Mouse (Mus musculus) urinary bladder, adult 2 months (tissue): Measurements from ENCODE around the gene Lrrc17. TPM values are rescaled to one million over a fixed set of nuclear protein-coding genes. Genes with fewer than 3 reads are reported as not detected.
"Not testable (repeated sequence)": the region's sequence is repeated elsewhere in the genome, so short reads cannot be mapped to it uniquely, and the experiment has no call there.

Experiments used
- DNase-seq: peaks from one replicate; pipeline ENCODE4 v3.0.0; 2022; ENCODE audit warnings: low spot score
- polyA plus RNA-seq: library from polyadenylated mRNA; depleted of rRNA; stranded (reverse); fragments of >200 nt; gene quantifications from 2 replicates; pipeline ENCODE4 v1.2.3, GENCODE M21; 2012

The Lrrc17 gene
- polyA plus RNA-seq, 1 experiment = 18.8 TPM

DNA sequence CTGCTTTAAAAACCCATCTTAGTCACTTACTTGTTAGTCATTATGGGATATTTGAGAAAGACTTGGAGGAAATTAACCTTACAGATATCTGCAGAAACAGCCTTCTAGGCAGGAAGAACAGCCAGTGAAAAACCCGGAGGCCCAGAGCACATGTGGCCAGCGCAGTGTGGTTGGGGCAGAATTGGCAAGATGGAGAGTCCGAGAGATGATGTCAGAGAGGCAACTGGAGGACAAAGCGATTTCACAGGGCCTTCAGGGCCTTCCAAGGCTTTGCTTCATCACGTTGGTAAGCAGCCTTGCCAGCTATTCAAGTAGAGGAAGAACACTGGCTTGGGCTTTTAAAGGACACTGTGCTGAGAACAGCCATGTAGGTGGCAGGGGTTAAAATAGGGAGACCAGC lies 10.4 kb upstream of the Lrrc17 start:
- no peak for DNase-seq

DNA sequence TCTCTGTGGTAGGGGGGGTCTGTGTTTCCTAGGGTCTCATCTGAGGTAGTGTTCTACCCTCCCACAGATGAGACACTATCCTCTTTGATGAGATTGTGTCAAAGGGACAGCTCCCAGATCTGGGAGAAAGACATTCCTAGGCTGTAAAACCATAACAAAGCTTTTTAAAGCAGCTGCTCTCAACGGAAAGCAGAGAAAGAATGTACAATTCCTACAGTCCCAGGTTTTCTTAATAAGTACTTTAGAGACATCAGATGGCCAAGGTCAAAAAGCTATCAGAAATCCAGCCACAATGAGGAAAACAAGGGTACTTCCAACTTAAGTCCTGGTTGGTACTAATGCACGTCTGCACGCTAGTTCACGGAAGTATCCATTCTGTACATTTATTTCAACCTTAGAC lies 1.1 kb upstream of the Lrrc17 start:
- DNase-seq = no peak

DNA sequence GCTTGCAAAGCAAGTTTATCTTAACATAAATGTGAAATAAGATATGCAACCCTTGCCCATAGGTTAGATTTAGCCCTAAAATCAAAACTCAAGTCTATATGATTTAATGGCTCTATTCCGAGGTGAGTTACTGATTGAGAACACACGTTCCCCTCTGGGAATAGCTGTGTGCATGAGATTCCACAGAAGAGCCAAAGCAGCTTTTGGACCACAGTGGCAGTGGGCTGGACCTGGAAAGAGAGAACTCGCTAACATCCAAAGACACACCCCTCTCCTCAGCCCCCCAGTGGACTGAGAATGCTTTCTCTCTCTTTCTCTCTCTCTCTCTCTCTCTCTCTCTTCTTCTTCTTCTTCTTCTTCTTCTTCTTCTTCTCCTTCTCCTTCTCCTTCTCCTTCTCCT lies 1.5 kb downstream of the Lrrc17 start:
- no peak for DNase-seq

DNA sequence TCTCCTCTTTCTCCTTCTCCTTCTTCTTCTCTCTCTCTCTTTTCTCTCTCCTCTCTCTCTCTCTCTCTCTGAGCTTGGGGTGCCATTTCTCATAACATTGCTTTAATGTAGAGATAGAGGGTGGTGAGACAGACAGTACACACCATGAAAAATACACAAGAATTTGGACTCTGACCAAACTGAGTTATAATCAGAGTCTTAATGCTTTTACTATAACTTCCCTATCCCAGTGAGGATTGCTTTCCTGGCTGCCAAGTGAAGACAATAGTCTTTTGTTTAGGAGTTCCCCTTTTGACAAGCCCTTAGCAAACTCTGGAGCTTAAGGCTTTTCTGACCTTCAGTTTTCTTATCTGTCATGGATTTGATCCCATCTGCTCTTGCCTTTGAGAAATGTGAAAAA lies 1.9 kb downstream of the Lrrc17 start:
- no peak for DNase-seq

DNA sequence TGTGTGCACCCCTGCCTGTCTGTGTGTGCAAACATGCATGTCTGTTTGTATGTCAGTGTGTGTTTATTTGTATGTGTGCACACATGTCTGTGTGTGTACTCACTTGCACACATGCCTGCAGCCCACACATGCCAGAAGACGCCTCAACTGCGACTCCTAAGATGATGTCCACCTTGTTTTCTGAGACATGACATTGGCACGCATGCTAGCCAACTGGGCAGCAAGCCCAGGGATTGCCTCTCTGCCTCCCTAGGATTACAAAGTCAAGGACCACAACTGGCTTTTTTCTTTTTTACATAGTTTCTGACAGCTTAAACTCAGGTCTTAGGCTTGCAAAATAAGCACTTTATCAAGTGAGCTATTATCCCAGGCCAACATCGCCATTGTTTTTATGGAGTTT lies 2.4 kb downstream of the Lrrc17 start:
- no peak for DNase-seq

DNA sequence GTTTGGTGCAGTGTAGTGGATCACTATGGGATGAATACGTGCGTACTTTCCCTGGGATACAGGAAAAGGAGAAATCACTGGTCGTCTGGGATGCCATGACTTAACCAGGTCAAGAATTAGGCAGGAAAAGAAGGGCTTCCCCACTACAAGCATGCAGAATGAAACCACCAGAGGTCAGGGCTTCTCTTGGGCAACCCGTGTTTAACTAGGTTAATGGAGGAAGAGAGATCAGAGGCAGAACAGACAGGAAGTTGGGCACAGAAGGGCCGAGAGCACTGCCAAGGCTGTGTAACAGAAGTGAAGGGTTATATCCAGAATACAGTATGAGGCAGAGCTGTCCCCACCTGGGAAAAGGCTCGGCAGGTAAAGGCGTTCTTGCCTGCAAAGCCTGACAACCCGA lies 3.6 kb downstream of the Lrrc17 start:
- no peak for DNase-seq

DNA sequence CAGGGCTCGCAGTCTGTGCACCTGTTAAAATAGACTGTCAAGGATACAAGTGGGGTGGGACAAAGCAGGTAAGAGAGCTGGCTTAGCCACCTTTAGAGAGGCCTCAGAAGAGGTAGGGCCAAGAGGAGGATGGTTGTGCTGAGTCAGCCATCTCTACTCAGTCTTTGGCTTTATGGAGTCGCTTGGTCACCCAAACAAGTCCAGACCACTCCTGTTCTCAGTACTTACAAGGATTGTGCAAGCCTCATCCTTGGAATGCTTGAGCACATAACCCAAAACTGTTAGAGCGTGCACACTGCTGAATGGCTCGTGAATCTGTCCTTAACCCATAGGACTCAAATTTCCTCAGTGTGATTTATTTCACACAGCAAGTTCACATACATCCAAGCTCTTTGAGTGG lies 10.3 kb downstream of the Lrrc17 start:
- no peak for DNase-seq

DNA sequence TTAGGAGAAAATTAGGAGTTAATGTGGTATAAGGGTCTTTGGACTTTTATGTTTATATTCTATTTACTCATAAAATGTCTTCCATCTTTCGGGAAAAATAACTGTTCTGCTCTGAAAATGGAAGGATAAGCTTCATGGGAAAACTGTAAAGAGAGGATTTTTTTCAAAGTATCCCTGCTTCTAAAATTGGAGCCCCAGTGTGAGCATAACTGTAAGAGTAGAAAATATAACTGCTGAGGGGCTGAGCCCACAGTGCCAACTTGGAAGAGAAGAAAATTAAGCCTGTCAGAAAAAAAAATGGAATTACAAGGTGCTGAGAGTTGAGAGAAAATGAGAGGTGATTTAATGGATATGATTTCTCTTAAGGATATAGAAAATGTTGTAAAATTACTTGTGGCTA lies 11.4 kb downstream of the Lrrc17 start:
- no peak for DNase-seq

DNA sequence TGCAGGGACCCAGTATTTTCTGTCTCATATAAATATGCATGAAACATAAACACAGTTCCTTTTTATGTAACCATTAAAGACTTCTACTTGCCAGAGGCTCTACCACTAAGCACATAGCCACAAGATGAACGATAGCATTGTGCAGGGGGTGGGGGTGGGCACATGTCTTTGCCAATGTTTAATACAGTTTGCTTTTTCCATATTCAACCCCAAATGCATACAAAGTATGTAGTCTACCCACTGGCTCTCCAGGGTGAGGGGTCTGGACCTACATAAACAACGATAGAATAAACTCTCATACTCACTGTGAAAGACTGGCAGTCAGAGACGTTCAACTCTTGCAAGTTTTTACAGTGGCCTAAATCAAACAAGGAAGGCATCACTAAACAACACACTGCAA lies 13.1 kb downstream of the Lrrc17 start:
- no peak for DNase-seq

DNA sequence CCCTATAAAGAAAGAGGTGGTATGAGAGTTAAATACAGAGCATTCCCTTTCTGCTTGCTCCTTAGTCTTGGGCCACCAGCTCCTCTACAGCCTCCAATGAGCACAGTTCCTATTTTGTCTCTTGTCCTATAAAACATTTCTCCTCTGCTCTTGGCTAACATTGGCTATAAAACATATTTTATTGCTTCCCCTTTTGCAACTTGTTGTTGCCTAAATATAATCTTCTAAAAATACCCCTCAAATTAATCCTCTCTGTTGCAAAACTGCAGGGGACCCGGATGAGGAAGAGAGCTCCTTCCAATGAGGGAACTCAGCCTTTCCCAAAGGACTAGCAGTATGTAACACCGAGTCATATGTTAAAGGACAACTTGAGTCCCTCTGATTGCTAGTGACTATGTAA lies 20.6 kb downstream of the Lrrc17 start:
- no peak for DNase-seq

DNA sequence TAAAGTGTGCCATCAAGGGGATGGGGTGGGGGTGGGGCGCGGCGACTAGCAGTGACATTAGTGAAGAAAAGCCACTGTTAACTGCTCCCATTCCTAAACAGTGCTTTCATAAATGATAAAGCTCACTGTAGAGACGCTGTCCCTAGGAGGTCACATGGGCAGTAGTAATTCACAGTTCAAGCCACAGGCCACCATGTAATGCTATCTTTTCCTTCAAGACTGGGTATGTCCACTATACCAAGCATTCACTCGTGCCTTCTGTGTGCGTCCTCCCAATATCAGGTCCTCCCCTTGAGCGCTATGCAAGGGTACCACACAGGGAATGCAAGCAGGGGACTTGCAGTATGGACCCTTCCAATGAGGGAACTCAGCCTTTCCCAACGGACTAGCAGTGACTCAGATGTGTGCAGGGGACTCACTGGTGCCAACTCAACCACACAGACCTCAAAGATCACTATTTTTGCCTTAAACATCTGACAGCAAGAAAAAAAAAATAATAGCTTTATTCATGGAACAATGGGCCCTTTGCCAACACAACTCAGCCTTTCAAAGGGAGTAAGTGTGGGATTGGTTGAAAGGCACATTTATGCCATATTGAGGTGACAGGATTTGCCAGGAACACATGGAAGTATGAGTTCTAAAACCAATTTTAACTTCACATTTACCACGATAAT lies 22.2 kb downstream of the Lrrc17 start:
- no peak for DNase-seq

DNA sequence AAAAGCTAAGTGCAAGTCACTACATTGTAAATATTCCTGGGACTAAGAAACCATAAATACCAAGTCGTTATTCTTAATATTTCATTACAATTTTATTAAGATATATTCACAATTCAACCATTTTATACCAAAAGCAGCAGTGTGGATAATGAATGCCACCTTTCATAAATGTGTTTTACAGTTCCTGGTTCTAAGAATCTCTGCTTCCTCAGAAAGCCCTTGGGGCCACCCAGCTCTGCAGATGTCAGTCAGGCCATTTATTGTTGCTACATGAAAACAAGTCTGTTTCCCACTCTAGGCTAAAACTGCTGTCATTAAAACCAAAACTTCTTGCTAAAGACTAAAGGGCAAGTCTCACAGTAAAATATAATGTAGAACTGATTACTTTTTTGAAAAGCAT lies 24.4 kb downstream of the Lrrc17 start:
- no peak for DNase-seq

DNA sequence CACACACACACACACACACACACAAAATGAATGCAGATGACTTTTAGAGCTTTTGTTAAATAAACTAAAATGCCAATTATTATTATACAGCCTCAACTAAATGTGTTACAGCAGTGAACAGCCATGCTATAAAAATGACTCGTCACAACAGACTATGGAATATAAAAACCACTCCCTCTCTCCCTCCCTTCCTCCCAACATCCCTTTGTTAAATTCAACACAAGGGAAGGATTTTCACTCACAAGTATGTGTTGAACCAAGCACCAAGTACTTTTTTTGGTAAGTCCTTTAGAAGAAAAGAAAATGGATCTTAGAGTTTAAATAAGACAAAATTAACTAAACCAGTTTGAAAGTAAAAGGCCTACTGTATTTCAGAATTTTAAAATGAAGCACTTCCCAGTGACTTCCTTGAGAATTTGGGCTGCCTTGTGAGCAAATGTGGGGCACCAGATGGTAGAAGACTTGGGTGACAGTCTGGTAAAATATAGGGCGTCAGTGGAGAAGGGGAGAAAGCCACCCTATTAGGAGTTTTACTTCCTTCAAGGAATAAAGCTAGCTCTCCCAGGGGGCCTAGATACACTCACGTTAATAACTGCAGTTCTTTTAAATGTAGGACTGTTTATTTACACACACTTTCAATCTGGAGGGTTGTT lies 29.5 kb downstream of the Lrrc17 start:
- DNase-seq = no peak

DNA sequence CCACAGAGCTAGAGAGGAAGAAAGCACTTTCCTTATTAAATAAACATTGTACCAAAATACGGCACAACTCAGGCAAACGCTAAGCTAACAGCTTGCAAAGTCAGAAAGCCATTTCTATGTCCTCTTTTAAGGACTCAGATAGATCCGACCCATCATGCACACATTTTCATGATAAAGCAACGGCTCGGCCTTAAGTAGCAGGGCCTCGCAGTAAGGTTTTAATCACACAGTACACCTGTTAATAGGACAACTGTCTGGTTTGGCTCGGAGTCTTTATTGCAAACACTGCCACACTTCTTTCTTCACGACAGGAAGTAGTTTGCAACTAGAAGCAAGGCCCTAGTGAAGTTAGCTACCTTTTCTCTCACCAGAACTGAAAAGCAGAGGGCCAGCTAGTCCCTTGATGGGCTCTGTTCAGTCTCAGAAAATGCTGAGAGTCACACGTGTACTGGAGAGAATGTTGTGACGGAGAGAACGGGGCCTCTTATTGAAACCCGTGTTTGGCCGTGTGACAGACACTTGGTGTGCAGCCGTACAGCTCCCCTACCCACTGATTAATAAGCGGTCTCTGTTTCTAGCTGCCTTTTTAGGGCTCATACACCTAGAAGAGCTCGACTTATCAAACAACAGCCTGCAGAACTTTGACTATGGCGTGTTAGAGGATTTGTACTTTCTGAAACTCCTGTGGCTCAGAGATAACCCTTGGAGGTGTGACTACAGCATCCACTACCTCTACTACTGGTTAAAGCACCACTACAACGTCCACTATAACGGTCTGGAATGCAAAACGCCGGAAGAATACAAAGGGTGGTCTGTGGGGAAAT lies 31.2 kb downstream of the Lrrc17 start:
- no peak for DNase-seq

DNA sequence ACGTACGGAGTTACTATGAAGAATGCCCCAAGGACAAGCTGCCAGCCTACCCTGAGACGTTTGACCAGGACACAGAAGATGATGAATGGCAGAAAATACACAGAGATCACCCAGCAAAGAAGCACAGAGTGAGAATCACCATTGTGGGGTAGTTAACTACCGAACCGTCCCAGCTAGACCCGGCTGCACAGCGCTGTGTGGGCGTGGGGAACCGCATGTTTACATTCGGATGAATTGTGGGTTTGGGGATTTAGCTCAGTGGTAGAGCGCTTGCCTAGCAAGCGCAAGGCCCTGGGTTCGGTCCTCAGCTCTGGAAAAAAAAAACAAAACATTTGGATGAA lies 31.8 kb downstream of the Lrrc17 start:
- no peak for DNase-seq

DNA sequence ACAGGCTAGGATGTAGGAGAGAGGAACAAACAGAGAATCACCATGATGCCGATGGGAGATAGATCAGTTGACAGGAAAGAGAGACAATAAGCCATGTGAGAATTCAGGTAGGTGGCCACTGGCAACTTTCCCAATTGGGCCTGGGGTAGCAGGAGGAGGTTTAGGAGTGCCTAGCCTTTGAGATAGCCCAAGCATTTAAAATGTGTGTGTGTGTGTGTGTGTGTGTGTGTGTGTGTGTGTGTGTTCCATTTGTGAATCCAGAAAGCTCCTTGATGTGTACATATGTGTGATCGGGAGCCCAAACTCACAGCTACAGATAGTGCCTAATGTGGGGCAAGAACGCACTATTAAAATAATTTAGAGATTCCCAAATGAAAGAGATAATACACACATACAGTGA lies 34.8 kb downstream of the Lrrc17 start:
- no peak for DNase-seq

DNA sequence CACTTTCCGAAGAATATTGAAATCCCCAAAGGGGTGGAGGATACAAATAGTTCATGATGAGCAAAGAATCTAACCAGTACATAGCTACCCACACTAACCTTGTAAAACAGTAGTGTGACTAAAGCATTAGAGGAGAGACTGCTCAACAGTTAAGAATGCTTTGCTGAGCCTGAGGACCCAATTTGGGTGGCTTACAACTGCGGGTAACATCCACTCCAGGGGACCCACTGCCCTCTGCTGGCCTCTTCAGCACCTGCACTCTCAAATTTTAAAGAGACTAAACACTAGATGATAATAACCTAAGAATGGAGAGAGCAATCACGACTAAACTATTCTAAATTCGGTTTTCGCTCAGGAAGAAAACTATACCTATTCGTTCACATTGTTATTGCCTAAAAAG lies 43.4 kb downstream of the Lrrc17 start:
- no peak for DNase-seq

DNA sequence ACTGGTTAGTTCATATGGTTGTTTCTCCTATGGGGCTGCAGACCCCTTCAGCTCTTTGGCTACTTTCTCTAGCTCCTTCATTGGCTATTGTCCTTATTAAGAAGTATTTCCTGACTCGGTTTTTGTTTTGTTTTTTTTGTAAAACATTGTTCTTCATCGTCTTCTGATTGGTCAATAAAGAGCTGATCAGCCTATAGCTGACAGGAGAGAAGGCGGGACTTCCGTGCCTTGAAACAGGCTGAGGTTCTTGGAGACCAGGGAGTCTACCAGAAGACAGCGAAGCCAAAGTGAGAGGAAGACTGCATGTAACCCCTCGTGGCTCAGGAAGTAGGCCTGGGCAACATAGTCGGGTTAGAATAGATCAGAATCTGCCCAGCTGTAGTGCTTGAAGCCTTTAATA lies 44.3 kb downstream of the Lrrc17 start:
- DNase-seq = no peak

DNA sequence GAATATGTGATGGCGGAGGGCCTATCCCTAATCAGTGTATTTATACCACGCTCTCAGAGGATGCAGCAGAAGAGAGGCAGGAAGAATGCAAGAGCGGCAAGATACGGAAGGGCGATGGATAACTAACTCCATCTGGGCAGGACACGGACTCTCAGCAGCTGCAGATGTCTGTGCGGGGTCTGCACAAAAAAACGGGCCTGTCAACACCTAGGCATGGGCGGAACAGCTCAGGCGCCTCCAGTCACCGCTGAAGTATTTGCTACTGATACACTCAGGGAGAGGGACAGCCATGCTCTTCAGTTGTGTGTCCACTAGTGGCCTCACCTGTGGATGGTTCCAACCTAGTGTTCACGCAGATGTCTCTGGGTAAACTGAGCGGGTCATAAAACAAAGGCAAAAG lies 44.9 kb downstream of the Lrrc17 start:
- no peak for DNase-seq

DNA sequence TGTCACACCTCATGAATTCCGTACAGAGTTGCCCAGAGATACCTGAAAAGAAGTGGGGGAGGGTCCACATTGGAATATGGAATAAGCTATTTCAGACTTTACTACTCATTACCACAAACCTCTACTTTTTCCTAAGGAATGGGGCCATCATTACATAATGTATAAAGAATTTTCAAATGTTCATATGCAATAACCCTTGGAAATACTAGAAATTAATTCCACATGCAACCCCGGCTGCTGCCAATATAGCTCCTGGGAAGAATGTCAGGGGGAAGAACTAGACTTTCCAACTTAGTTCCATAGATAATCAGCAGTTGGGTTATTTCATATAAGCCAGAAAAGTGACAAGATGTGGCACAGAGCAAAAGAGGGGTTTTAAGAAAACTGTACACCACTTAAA lies 48.7 kb downstream of the Lrrc17 start:
- no peak for DNase-seq

DNA sequence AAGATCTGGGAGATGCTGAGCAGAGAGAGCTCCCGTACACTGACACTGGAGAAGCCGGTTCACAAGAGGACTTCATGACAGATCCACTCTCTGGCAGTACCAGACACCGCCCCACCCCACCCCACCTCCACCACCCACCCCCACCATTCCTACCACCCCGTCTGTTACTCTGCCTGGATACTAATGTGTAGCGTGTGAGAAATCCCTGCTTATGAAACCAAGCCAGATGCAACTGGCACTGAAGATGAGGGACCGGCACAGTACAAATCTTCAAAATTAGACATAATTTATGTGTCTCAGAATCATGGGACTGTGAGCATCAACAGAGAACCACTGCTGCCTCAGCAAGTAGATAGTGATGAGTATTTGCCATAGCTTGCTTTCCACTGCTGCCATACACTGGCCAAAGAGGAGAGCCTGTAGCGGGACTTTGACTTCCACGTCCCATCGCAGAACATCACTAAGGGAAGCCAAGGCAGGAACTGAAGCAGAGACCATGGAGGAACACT lies 49.9 kb downstream of the Lrrc17 start:
- no peak for DNase-seq

DNA sequence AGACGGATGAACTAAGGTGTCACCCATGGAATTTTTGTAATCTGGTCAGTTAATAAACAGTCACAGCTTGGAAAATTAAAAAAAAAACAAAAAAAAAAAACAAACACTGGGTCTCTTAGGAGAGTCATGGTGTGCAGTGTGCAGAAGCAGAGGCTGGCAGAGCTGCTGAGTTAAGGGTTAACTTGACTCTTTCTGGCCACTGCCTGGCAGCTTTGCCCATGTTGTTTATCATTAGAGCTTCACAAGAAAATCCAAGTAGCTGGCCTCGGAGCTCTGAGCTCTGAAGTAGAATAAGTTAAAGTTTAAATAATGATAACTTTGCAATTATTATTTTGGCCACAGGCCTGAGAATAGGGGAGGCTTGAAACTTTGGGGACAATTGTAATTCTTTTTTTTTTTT lies 56.2 kb downstream of the Lrrc17 start:
- not testable (repeated sequence) for DNase-seq

DNA sequence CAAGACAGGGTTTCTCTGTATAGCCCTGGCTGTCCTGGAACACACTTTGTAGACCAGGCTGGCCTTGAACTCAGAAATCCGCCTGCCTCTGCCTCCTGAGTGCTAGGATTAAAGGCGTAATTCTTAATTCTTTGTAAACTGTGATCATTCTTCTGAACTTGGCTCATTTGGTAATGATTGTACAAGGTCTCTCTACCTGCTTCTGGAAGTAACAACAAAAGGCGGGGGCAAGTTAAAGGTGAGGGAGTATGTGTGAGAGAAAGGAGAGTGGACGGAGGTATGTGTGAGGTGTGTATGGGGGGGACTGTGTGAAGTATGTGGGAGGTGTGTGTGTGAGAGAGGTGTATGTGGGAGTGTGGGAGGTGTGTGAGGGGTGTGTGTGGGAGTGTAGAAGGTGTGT lies 56.6 kb downstream of the Lrrc17 start:
- DNase-seq = no peak
